Comparison of ENCODE assay signal across 8 mouse cellular contexts in genomic region chr4:44981280-44981973, GRCm38 (mm10). TPM values are rescaled to one million over a fixed set of nuclear protein-coding genes. Genes with fewer than 3 reads are reported as not detected.
A peak's percentile ranks its signal among the peaks of the same experiment; 100 is the strongest.
DNase-seq lines count a peak whose midpoint lies in the region; ATAC-seq and TF ChIP-seq lines count a peak whose summit lies in the region.

Gene Grhpr, plus strand, starts transcription at chr4:44981395.

- H3K4me1 ChIP-seq in ES-E14 (ENCODE audit: control insufficient read depth in 2 of 2, insufficient read depth in 2 of 2, low read length in 2 of 2, poor library complexity in 1 of 2), result peaks cover 0 to 30% of the 10 kb centered on the region in 2 experiments; a peak in 2 of 4 replicates
- H3K4me1 ChIP-seq in forebrain, postnatal 0 days (ENCODE audit: insufficient read depth), result peaks cover 8% of the 10 kb centered on the region; the same call in 1 of the 2 replicates
- peaks cover 25% of the 10 kb centered on the region for H3K4me1 ChIP-seq in lung, embryonic 15.5 days

- peak; percentile 86 for DNase-seq in ES-E14 (ENCODE audit: low read depth, low spot score)
- peak; percentile 82 for DNase-seq in cerebellum, adult 11-12 months
- DNase-seq in forebrain, postnatal 0 days, result peak; percentile 68
- DNase-seq in heart, postnatal 4 days, result peak; percentile 87
- DNase-seq in layer of hippocampus, adult 8-10 months (ENCODE audit: low spot score in 2 of 2), result peak; percentile 67 to 71
- peak; percentile 74 for DNase-seq in ovary, adult 18-20 months (ENCODE audit: low spot score)
- DNase-seq in thymus, postnatal 0 days (ENCODE audit: low spot score), result peak; percentile 88

- in situ Hi-C loops in ES-E14 (cut with MboI; ENCODE audit: low sequenced_read_pairs in 2 of 2, unreplicated experiment in 2 of 2), result no loop called here

- peak within 1 kb of the TSS; percentile 69 for H3K9ac ChIP-seq in ES-E14 (ENCODE audit: insufficient read depth, low read depth, low read length, poor library complexity, severe bottlenecking)
- peak within 1 kb of the TSS; percentile 57 for H3K9ac ChIP-seq in forebrain, postnatal 0 days
- peak within 1 kb of the TSS; percentile 79 for H3K9ac ChIP-seq in lung, embryonic 15.5 days

- ATAC-seq in forebrain, postnatal 0 days, result peak; percentile 90
- peak; percentile 92 for ATAC-seq in lung, embryonic 15.5 days (ENCODE audit: borderline replicate concordance, extremely low read depth, low FRiP score, low TSS enrichment)

- peak within 1 kb of the TSS; percentile 72 to 97 for H3K4me3 ChIP-seq in ES-E14 (ENCODE audit: insufficient read depth in 1 of 2, low read depth in 1 of 2, low read length in 2 of 2, poor library complexity in 1 of 2, severe bottlenecking in 1 of 2)
- peak within 1 kb of the TSS; percentile 52 for H3K4me3 ChIP-seq in forebrain, postnatal 0 days (ENCODE audit: low read depth, low read length)
- peak within 1 kb of the TSS; percentile 65 for H3K4me3 ChIP-seq in lung, embryonic 15.5 days

- H3K27me3 ChIP-seq in forebrain, postnatal 0 days (ENCODE audit: insufficient read depth, low read length), result no peaks in the 10 kb centered on the region
- no peaks in the 10 kb centered on the region for H3K27me3 ChIP-seq in lung, embryonic 15.5 days

- H3K4me2 ChIP-seq in forebrain, postnatal 0 days (ENCODE audit: low read depth), result peak within 1 kb of the TSS; percentile 93
- peak within 1 kb of the TSS; percentile 91 for H3K4me2 ChIP-seq in lung, embryonic 15.5 days

- TF ChIP-seq CTCF in forebrain, postnatal 0 days (IDR thresholded peaks at IDR 0.05; ENCODE audit: low read depth), result no peak; the same call in 1 of the 2 replicates

- H3K27ac ChIP-seq in ES-E14 (ENCODE audit: insufficient read depth, low read depth, low read length, poor library complexity, severe bottlenecking), result no peak within 1 kb of the TSS
- H3K27ac ChIP-seq in forebrain, postnatal 0 days (ENCODE audit: low read depth, low read length), result no peak within 1 kb of the TSS
- peak within 1 kb of the TSS; percentile 88 for H3K27ac ChIP-seq in lung, embryonic 15.5 days

- peaks cover 15% of the 10 kb centered on the region for H3K36me3 ChIP-seq in ES-E14 (ENCODE audit: control insufficient read depth, insufficient read depth, low read length, poor library complexity, severe bottlenecking)
- H3K36me3 ChIP-seq in forebrain, postnatal 0 days (ENCODE audit: insufficient read depth), result no peaks in the 10 kb centered on the region
- H3K36me3 ChIP-seq in lung, embryonic 15.5 days, result no peaks in the 10 kb centered on the region

- 4% methylated on average over 40 of the region's 40 CpGs for WGBS in forebrain, postnatal 0 days
- WGBS in lung, embryonic 15.5 days, result under 1% methylated on average over 40 of the region's 40 CpGs

- H3K9me3 ChIP-seq in ES-E14 (ENCODE audit: control insufficient read depth, insufficient read depth, low read depth, low read length), result no peaks in the 10 kb centered on the region
- H3K9me3 ChIP-seq in forebrain, postnatal 0 days (ENCODE audit: low read length), result no peaks in the 10 kb centered on the region
- H3K9me3 ChIP-seq in lung, embryonic 15.5 days, result no peaks in the 10 kb centered on the region

TF ChIP-seq in ES-E14, 5 proteins besides CTCF, POLR2A, EP300 and RAD21:
- TF ChIP-seq ZNF384 (IDR thresholded peaks at IDR 0.05; ENCODE audit: low read depth, low read length), result no peak
- no peak for TF ChIP-seq CHD2 (IDR thresholded peaks at IDR 0.05; ENCODE audit: low read depth, low read length)
- TF ChIP-seq ZC3H11A (IDR thresholded peaks at IDR 0.05; ENCODE audit: borderline replicate concordance, low read depth, low read length), result no peak
- no peak for TF ChIP-seq MAFK (IDR thresholded peaks at IDR 0.05; ENCODE audit: insufficient read depth, low read depth, low read length)
TF ChIP-seq in ES-E14: peak in this region for 0.

RNA-seq across cellular contexts. Expression of gene Grhpr, which starts in this region (rescaled TPM):
- 38.2 and 41.5 TPM in 2 replicates for total RNA-seq in ES-E14 (2012; rRNA removed)
- total RNA-seq in forebrain, postnatal 0 days (2014; rRNA removed), result 13.5 and 18.2 TPM in 2 replicates
- polyA plus RNA-seq in forebrain, postnatal 0 days (2015; fragmentation: Nextera tagmentation; extraction: Ambion mirVana), result 22.9 and 25.6 TPM in 2 replicates
- total RNA-seq in heart, postnatal 4 days (2021), result 10 to 100 TPM; 46.6 to 47.0 TPM
- 10 to 100 TPM; 25.5 to 33.4 (median 30.7) TPM for total RNA-seq in layer of hippocampus, adult 8-10 months (2022)
- 56.9 and 60.1 TPM in 2 replicates for polyA plus RNA-seq in lung, embryonic 15.5 days (2015; fragmentation: Nextera tagmentation; extraction: Ambion mirVana)
- 37.6 and 39.1 TPM in 2 replicates for polyA plus RNA-seq in thymus, postnatal 0 days (2015; fragmentation: Nextera tagmentation; extraction: Ambion mirVana)
